Mouse (Mus musculus) lung, postnatal 0 days (tissue): ENCODE results near the gene G6pdx.

Source experiments
- CTCF ChIP-seq: IDR thresholded peaks from 2 replicates; pipeline ENCODE4 v1.5.1; 2016; ENCODE audit warnings: antibody characterized with exemption, mild to moderate bottlenecking
- EP300 ChIP-seq: IDR thresholded peaks from 2 replicates; pipeline ENCODE4 v1.6.1; 2016; ENCODE audit warnings: antibody characterized with exemption, mild to moderate bottlenecking, control low read depth

- no peak for TF ChIP-seq CTCF
- no peak for TF ChIP-seq EP300
These were observed 1.9 kb downstream of the G6pdx start for GRCm38 (mm10) chrX:74427116-74427515.
